Mouse (Mus musculus): ENCODE data around the gene H2-Q10. TPM values are rescaled to one million over a fixed set of nuclear protein-coding genes. Genes with fewer than 3 reads are reported as not detected.

H2-Q10 gene
- polyA plus RNA-seq, 1 experiment: 0.33 TPM

GRCm38 (mm10) chr17:35497124-35497523 lies 27.2 kb downstream of the H2-Q10 start:
- TF ChIP-seq CTCF (IDR thresholded peaks at IDR 0.05; ENCODE audit: control insufficient read depth, insufficient read depth, insufficient replicate concordance, low read depth, low read length) (no peak), POLR2A (IDR thresholded peaks at IDR 0.05; ENCODE audit: control insufficient read depth, low read depth, low read length) (no peak)
- no peak overlapping the region for H3K27ac ChIP-seq (ENCODE audit: control insufficient read depth, insufficient read depth, low read depth, low read length)
- no peaks in the 10 kb centered on the region for H3K4me1 ChIP-seq (ENCODE audit: control insufficient read depth, insufficient read depth, low read length)
- H3K4me3 ChIP-seq (ENCODE audit: control insufficient read depth, low read depth, low read length): no peak overlapping the region
- no peaks in the 10 kb centered on the region for H3K27me3 ChIP-seq (ENCODE audit: control insufficient read depth, insufficient read depth, low read length)
- no peaks in the 10 kb centered on the region for H3K36me3 ChIP-seq (ENCODE audit: control insufficient read depth, insufficient read depth, low read length)

- Histone ChIP-seq H3K4me3 (ENCODE audit: control insufficient read depth, low read depth, low read length) (no peak overlapping the region), H3K27me3 (ENCODE audit: control insufficient read depth, insufficient read depth, low read length) (no peaks in the 10 kb centered on the region), H3K4me1 (ENCODE audit: control insufficient read depth, insufficient read depth, low read length) (peaks cover 6% of the 10 kb centered on the region), H3K36me3 (ENCODE audit: control insufficient read depth, insufficient read depth, low read length) (no peaks in the 10 kb centered on the region), H3K27ac (ENCODE audit: control insufficient read depth, insufficient read depth, low read depth, low read length) (no peak overlapping the region)
- TF ChIP-seq CTCF (IDR thresholded peaks at IDR 0.05; ENCODE audit: control insufficient read depth, insufficient read depth, insufficient replicate concordance, low read depth, low read length) (no peak), POLR2A (IDR thresholded peaks at IDR 0.05; ENCODE audit: control insufficient read depth, low read depth, low read length) (no peak)
Observed at GRCm38 (mm10) chr17:35502226-35502625, 32.3 kb downstream of the H2-Q10 start.

GRCm38 (mm10) chr17:35502762-35503161 lies 32.9 kb downstream of the H2-Q10 start:
- TF ChIP-seq POLR2A (IDR thresholded peaks at IDR 0.05; ENCODE audit: control insufficient read depth, low read depth, low read length): no peak
- no peak for TF ChIP-seq CTCF (IDR thresholded peaks at IDR 0.05; ENCODE audit: control insufficient read depth, insufficient read depth, insufficient replicate concordance, low read depth, low read length)
- H3K27ac ChIP-seq (ENCODE audit: control insufficient read depth, insufficient read depth, low read depth, low read length): no peak overlapping the region
- H3K4me1 ChIP-seq (ENCODE audit: control insufficient read depth, insufficient read depth, low read length): peaks cover 6% of the 10 kb centered on the region
- no peaks in the 10 kb centered on the region for H3K27me3 ChIP-seq (ENCODE audit: control insufficient read depth, insufficient read depth, low read length)
- H3K4me3 ChIP-seq (ENCODE audit: control insufficient read depth, low read depth, low read length): no peak overlapping the region
- no peaks in the 10 kb centered on the region for H3K36me3 ChIP-seq (ENCODE audit: control insufficient read depth, insufficient read depth, low read length)

- H3K27me3 ChIP-seq (ENCODE audit: control insufficient read depth, insufficient read depth, low read length): no peaks in the 10 kb centered on the region
- TF ChIP-seq CTCF (IDR thresholded peaks at IDR 0.05; ENCODE audit: control insufficient read depth, insufficient read depth, insufficient replicate concordance, low read depth, low read length) (no peak), POLR2A (IDR thresholded peaks at IDR 0.05; ENCODE audit: control insufficient read depth, low read depth, low read length) (no peak)
- peaks cover 6% of the 10 kb centered on the region for H3K4me1 ChIP-seq (ENCODE audit: control insufficient read depth, insufficient read depth, low read length)
- no peak overlapping the region for H3K27ac ChIP-seq (ENCODE audit: control insufficient read depth, insufficient read depth, low read depth, low read length)
- H3K36me3 ChIP-seq (ENCODE audit: control insufficient read depth, insufficient read depth, low read length): no peaks in the 10 kb centered on the region
- H3K4me3 ChIP-seq (ENCODE audit: control insufficient read depth, low read depth, low read length): no peak overlapping the region
Observed at GRCm38 (mm10) chr17:35503849-35504248, 34.0 kb downstream of the H2-Q10 start.

GRCm38 (mm10) chr17:35504628-35505481 lies 35.0 kb downstream of the H2-Q10 start:
- H3K4me3 ChIP-seq (ENCODE audit: control insufficient read depth, low read depth, low read length): peak overlapping the region; percentile 74
- H3K36me3 ChIP-seq (ENCODE audit: control insufficient read depth, insufficient read depth, low read length): no peaks in the 10 kb centered on the region
- H3K27me3 ChIP-seq (ENCODE audit: control insufficient read depth, insufficient read depth, low read length): no peaks in the 10 kb centered on the region
- no peak overlapping the region for H3K27ac ChIP-seq (ENCODE audit: control insufficient read depth, insufficient read depth, low read depth, low read length)
- H3K4me1 ChIP-seq (ENCODE audit: control insufficient read depth, insufficient read depth, low read length): peaks cover 6% of the 10 kb centered on the region
- TF ChIP-seq CTCF (IDR thresholded peaks at IDR 0.05; ENCODE audit: control insufficient read depth, insufficient read depth, insufficient replicate concordance, low read depth, low read length) (no peak), POLR2A (IDR thresholded peaks at IDR 0.05; ENCODE audit: control insufficient read depth, low read depth, low read length) (no peak)

GRCm38 (mm10) chr17:35505776-35506175 lies 35.9 kb downstream of the H2-Q10 start, which contains the start of gene Pou5f1:
Pou5f1 (plus strand) TSS chr17:35506018.
- peaks cover 6% of the 10 kb centered on the region for H3K4me1 ChIP-seq (ENCODE audit: control insufficient read depth, insufficient read depth, low read length)
- no peaks in the 10 kb centered on the region for H3K27me3 ChIP-seq (ENCODE audit: control insufficient read depth, insufficient read depth, low read length)
- H3K36me3 ChIP-seq (ENCODE audit: control insufficient read depth, insufficient read depth, low read length): no peaks in the 10 kb centered on the region
- peak within 1 kb of the TSS; percentile 74 for H3K4me3 ChIP-seq (ENCODE audit: control insufficient read depth, low read depth, low read length)
- TF ChIP-seq CTCF (IDR thresholded peaks at IDR 0.05; ENCODE audit: control insufficient read depth, insufficient read depth, insufficient replicate concordance, low read depth, low read length): no peak
- no peak; the same call in 1 of the 2 replicates for TF ChIP-seq POLR2A (IDR thresholded peaks at IDR 0.05; ENCODE audit: control insufficient read depth, low read depth, low read length)
- no peak within 1 kb of the TSS for H3K27ac ChIP-seq (ENCODE audit: control insufficient read depth, insufficient read depth, low read depth, low read length)

- Histone ChIP-seq H3K27ac (ENCODE audit: control insufficient read depth, insufficient read depth, low read depth, low read length) (no peak overlapping the region), H3K36me3 (ENCODE audit: control insufficient read depth, insufficient read depth, low read length) (no peaks in the 10 kb centered on the region), H3K4me1 (ENCODE audit: control insufficient read depth, insufficient read depth, low read length) (peaks cover 6% of the 10 kb centered on the region), H3K27me3 (ENCODE audit: control insufficient read depth, insufficient read depth, low read length) (no peaks in the 10 kb centered on the region), H3K4me3 (ENCODE audit: control insufficient read depth, low read depth, low read length) (peak overlapping the region; percentile 74)
- TF ChIP-seq POLR2A (IDR thresholded peaks at IDR 0.05; ENCODE audit: control insufficient read depth, low read depth, low read length) (no peak), CTCF (IDR thresholded peaks at IDR 0.05; ENCODE audit: control insufficient read depth, insufficient read depth, insufficient replicate concordance, low read depth, low read length) (no peak)
Observed at GRCm38 (mm10) chr17:35506881-35507280, 37.0 kb downstream of the H2-Q10 start.
